15 mouse cellular contexts compared by ENCODE assay signal in the genomic region with DNA sequence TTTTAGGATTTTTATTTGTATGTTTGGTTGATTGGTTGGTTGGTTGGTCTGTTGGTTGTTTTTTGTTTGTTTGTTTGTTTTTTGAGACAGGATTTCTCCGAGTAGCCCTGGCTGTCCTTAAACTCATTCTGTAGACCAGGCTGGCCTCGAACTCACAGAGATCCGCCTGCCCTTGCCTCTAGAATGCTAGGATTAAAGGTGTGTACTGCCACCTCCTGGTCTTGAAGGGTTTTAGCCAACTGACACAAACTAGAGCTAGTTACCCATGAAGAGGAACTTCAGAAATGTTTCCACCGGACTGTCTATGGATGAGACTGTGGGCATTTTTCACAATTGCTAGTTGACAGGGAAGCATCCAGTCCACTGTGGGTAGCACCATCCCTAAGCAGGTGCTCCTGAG.
"Had no signal": no experiment of that assay in that cellular context is flagged by ENCODE, and none has a peak within 500 bp of the region (broad histone marks: within the 10 kb centered on the region; RNA-seq: fewer than 3 reads in every experiment).

No protein-coding gene starts in this region.

- H3K27me3 ChIP-seq: intestine, embryonic 15.5 days; limb, embryonic 13.5 days; liver, embryonic 15.5 days; lung, embryonic 15.5 days; midbrain, embryonic 13.5 days had no signal

- ATAC-seq: intestine, embryonic 15.5 days; midbrain, embryonic 13.5 days had no signal

- DNase-seq: kidney, adult 9 months; kidney, postnatal 14 days; left cerebral cortex, postnatal 4 days; right cerebral cortex, adult 18-20 months; right cerebral cortex, postnatal 25 days; thymus, adult 18-20 months; thymus, postnatal 25 days had no signal

- H3K36me3 ChIP-seq: intestine, embryonic 15.5 days; limb, embryonic 13.5 days; liver, embryonic 15.5 days; lung, embryonic 15.5 days; midbrain, embryonic 13.5 days; neural tube, embryonic 15.5 days had no signal

- H3K27ac ChIP-seq: intestine, embryonic 15.5 days; limb, embryonic 13.5 days; liver, embryonic 15.5 days; lung, embryonic 15.5 days; midbrain, embryonic 13.5 days; neural tube, embryonic 15.5 days had no signal

- H3K4me1 ChIP-seq: intestine, embryonic 15.5 days; liver, embryonic 15.5 days; lung, embryonic 15.5 days; midbrain, embryonic 13.5 days; neural tube, embryonic 15.5 days had no signal

- H3K9ac ChIP-seq: intestine, embryonic 15.5 days; limb, embryonic 13.5 days; liver, embryonic 15.5 days; lung, embryonic 15.5 days; midbrain, embryonic 13.5 days; neural tube, embryonic 15.5 days had no signal

- H3K4me3 ChIP-seq: intestine, embryonic 15.5 days; limb, embryonic 13.5 days; liver, embryonic 15.5 days; lung, embryonic 15.5 days; midbrain, embryonic 13.5 days; myocyte; neural tube, embryonic 15.5 days had no signal

- H3K9me3 ChIP-seq: intestine, embryonic 15.5 days; limb, embryonic 13.5 days; liver, embryonic 15.5 days; lung, embryonic 15.5 days; midbrain, embryonic 13.5 days; neural tube, embryonic 15.5 days had no signal

- H3K4me2 ChIP-seq: intestine, embryonic 15.5 days; limb, embryonic 13.5 days; liver, embryonic 11.5 days; liver, embryonic 15.5 days; lung, embryonic 15.5 days; midbrain, embryonic 13.5 days; neural tube, embryonic 15.5 days had no signal
